Mouse (Mus musculus) midbrain, embryonic 13.5 days (tissue): Measurements from ENCODE around the gene Gatad2a. TPM values are rescaled to one million over a fixed set of nuclear protein-coding genes. Genes with fewer than 3 reads are reported as not detected.

Source experiments
- ATAC-seq: fragments of 200-750 bp; cut with Nextera tagmentation; 2 replicates; pipeline ENCODE4 v1.8.0; 2017; ENCODE audit warnings: mild to moderate bottlenecking, moderate TSS enrichment, moderate library complexity
- H3K27ac ChIP-seq: fragments of 300-500 bp; sonication (generic); 2 replicates; pipeline ENCODE4 v1.5.1; 2015; ENCODE audit warnings: inconsistent platforms, mild to moderate bottlenecking, moderate library complexity
- H3K27me3 ChIP-seq: fragments of 300-500 bp; sonication (generic); 2 replicates; pipeline ENCODE4 v1.6.1; 2015; ENCODE audit warnings: mild to moderate bottlenecking, inconsistent platforms
- H3K36me3 ChIP-seq: fragments of 300-500 bp; sonication (generic); 2 replicates; pipeline ENCODE4 v1.6.1; 2015; ENCODE audit warnings: mild to moderate bottlenecking, inconsistent platforms
- H3K4me1 ChIP-seq: fragments of 300-500 bp; sonication (generic); replicated peaks from 2 replicates; pipeline ENCODE4 v1.6.1; 2015; ENCODE audit warnings: inconsistent platforms
- H3K4me2 ChIP-seq: fragments of 300-500 bp; sonication (generic); replicated peaks from 2 replicates; pipeline ENCODE4 v1.6.1; 2015; ENCODE audit warnings: moderate library complexity, mild to moderate bottlenecking, inconsistent platforms
- H3K4me3 ChIP-seq: fragments of 300-500 bp; sonication (generic); replicated peaks from 2 replicates; pipeline ENCODE4 v1.5.1; 2015; ENCODE audit warnings: mild to moderate bottlenecking, inconsistent platforms
- H3K9ac ChIP-seq: fragments of 300-500 bp; sonication (generic); replicated peaks from 2 replicates; pipeline ENCODE4 v1.6.1; 2015; ENCODE audit warnings: mild to moderate bottlenecking, inconsistent platforms
- H3K9me3 ChIP-seq: fragments of 300-500 bp; sonication (generic); 2 replicates; pipeline ENCODE4 v1.6.1; 2016; ENCODE audit warnings: mild to moderate bottlenecking, inconsistent platforms
- WGBS: fragments of 180-500 bp; shearing (Covaris S2); methylation state at CpG from one replicate; pipeline ENCODE4 v1.1.7; 2015; 5-methylcytosine and 5-hydroxymethylcytosine counted together
- polyA plus RNA-seq: library from polyadenylated mRNA; unstranded; fragments of >200 nt; fragmentation: Nextera tagmentation; extraction: Ambion mirVana; gene quantifications from 2 replicates; pipeline ENCODE4 v1.2.1, GENCODE M21; 2015

Gatad2a gene
- polyA plus RNA-seq, 1 experiment from 2014 or later: 27.7 TPM

DNA sequence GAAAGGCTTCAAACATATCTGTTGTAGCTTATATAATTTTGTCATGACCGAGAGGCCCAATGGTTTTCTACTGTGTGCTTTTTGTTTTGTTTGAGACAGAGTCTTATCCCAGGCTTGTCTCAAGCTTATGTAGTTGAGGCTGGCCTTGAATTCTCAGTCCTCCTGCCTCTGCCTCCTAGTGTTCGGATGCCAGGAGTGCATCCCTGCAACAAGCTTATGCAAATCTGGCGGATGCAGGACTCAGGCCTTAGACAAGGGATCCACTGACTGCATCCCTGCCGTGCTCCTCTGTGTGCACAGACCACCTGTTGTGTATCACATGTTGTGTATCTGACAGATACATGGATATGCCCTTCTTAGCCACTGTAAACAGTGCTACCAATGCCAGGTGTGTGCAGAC, 135.4 kb downstream of the Gatad2a start:
- H3K36me3 ChIP-seq: peaks cover 52% of the 10 kb centered on the region
- H3K27me3 ChIP-seq: no peaks in the 10 kb centered on the region
- no peaks in the 10 kb centered on the region for H3K4me1 ChIP-seq
- no peak overlapping the region for H3K4me2 ChIP-seq
- WGBS: 55% methylated on average over 4 of the region's 4 CpGs
- H3K9ac ChIP-seq: no peak overlapping the region
- ATAC-seq: no peak
- H3K9me3 ChIP-seq: no peaks in the 10 kb centered on the region
- no peak overlapping the region for H3K4me3 ChIP-seq
- no peak overlapping the region for H3K27ac ChIP-seq

Other genes starting within 250 kb of the Gatad2a start
- gene Zfp963, start 246.4 kb downstream of the Gatad2a start, polyA plus RNA-seq: 9.2 and 10.2 TPM in 2 replicates
- gene Gm20422, start 221.5 kb downstream of the Gatad2a start, polyA plus RNA-seq: 0.24 and 1.1 TPM in 2 replicates
- gene Atp13a1, start 205.2 kb downstream of the Gatad2a start, polyA plus RNA-seq: 46.6 and 49.0 TPM in 2 replicates
- gene Zfp866, start 205.2 kb downstream of the Gatad2a start, polyA plus RNA-seq: 49.1 and 51.7 TPM in 2 replicates
- 31.8 and 37.0 TPM in 2 replicates for gene Gmip, start 187.7 kb downstream of the Gatad2a start, polyA plus RNA-seq
- 0.58 and 0.64 TPM in 2 replicates for gene Lpar2, start 174.0 kb downstream of the Gatad2a start, polyA plus RNA-seq
- 59.2 and 65.0 TPM in 2 replicates for gene Pbx4, start 163.9 kb downstream of the Gatad2a start, polyA plus RNA-seq
- gene Cilp2, start 108.7 kb downstream of the Gatad2a start, polyA plus RNA-seq: 2.1 TPM in 2 replicates
- gene Tssk6, start 94.2 kb downstream of the Gatad2a start, polyA plus RNA-seq: 3.7 and 4.1 TPM in 2 replicates
- gene Ndufa13, start 93.8 kb downstream of the Gatad2a start, polyA plus RNA-seq: 174 and 181 TPM in 2 replicates
- gene Yjefn3, start 93.7 kb downstream of the Gatad2a start, polyA plus RNA-seq: 9.1 and 10.8 TPM in 2 replicates
- 83.9 and 87.6 TPM in 2 replicates for gene Mau2, start 46.4 kb upstream of the Gatad2a start, polyA plus RNA-seq
- 62.1 and 65.1 TPM in 2 replicates for gene Sugp1, start 46.4 kb upstream of the Gatad2a start, polyA plus RNA-seq
- 1.8 TPM in 2 replicates for gene Tm6sf2, start 76.5 kb upstream of the Gatad2a start, polyA plus RNA-seq
- 0.39 and 0.40 TPM in 2 replicates for gene Hapln4, start 87.1 kb upstream of the Gatad2a start, polyA plus RNA-seq
- 139 and 146 TPM in 2 replicates for gene Ncan, start 124.5 kb upstream of the Gatad2a start, polyA plus RNA-seq
- 27.2 and 30.4 TPM in 2 replicates for gene Nr2c2ap, start 134.9 kb upstream of the Gatad2a start, polyA plus RNA-seq
- 12.5 and 13.4 TPM in 2 replicates for gene Rfxank, start 142.8 kb upstream of the Gatad2a start, polyA plus RNA-seq
- 53.0 and 56.5 TPM in 2 replicates for gene Borcs8, start 143.1 kb upstream of the Gatad2a start, polyA plus RNA-seq
- 0.26 and 0.59 TPM in 2 replicates for gene Mef2b, start 143.3 kb upstream of the Gatad2a start, polyA plus RNA-seq
- gene Tmem161a, start 176.0 kb upstream of the Gatad2a start, polyA plus RNA-seq: 44.6 and 49.5 TPM in 2 replicates
- 4.3 and 4.4 TPM in 2 replicates for gene Slc25a42, start 215.9 kb upstream of the Gatad2a start, polyA plus RNA-seq
- gene Sugp2, start 237.8 kb upstream of the Gatad2a start, polyA plus RNA-seq: 84.2 and 86.0 TPM in 2 replicates
- gene Armc6, start 238.1 kb upstream of the Gatad2a start, polyA plus RNA-seq: 74.2 and 77.6 TPM in 2 replicates